Mouse (Mus musculus) left cerebral cortex, adult 2 months (tissue): ENCODE measurements around the gene Wipf3. TPM values are rescaled to one million over a fixed set of nuclear protein-coding genes. Genes with fewer than 3 reads are reported as not detected.
A peak's percentile ranks its signal among the peaks of the same experiment; 100 is the strongest.

Experiments
- DNase-seq, 2 experiments: peaks; one replicate each; pipeline ENCODE4 v3.0.0; 2021 to 2022; ENCODE audit warnings: low spot score in 2 of 2, mixed read lengths in 1 of 2; ENCODE audit errors: extremely low spot score in 1 of 2
- H3K27ac ChIP-seq: fragments of 200-600 bp; 2 replicates; pipeline ENCODE4 v1.8.1; 2022
- H3K4me3 ChIP-seq: fragments of 200-600 bp; 2 replicates; pipeline ENCODE4 v1.8.1; 2022
- CTCF ChIP-seq: fragments of 200-600 bp; IDR thresholded peaks from 2 replicates; pipeline ENCODE4 v1.8.1; 2022; ENCODE audit warnings: antibody characterized with exemption, mild to moderate bottlenecking, moderate library complexity
- intact Hi-C: fragments of 180-260 bp; cut with DNase I; formaldehyde crosslinking; loops from one replicate; pipeline ENCODE4 v1.15.1; 2025
- total RNA-seq, 2 experiments: library from RNA; stranded (reverse); gene quantifications; 2 replicates each; pipeline ENCODE4 v1.2.3; 2021

Gene Wipf3
- total RNA-seq, 2 experiments from 2014 or later = 92.3 to 108 TPM

- Histone ChIP-seq H3K27ac (no peak overlapping the region), H3K4me3 (no peak overlapping the region)
- DNase-seq = no peak
- TF ChIP-seq CTCF = no peak
- intact Hi-C loops = loop anchor here (5.0 to 10.0 kb wide), 2 partner anchors 264 to 727 kb away; no protein-coding TSS in a partner anchor
Measured at GRCm38 (mm10) chr6:54509264-54509663, 79.9 kb downstream of the Wipf3 start.

GRCm38 (mm10) chr6:54512256-54512655, 82.9 kb downstream of the Wipf3 start:
- no peak for TF ChIP-seq CTCF
- intact Hi-C loops = no loop called here

GRCm38 (mm10) chr6:54516512-54517134, 87.2 kb downstream of the Wipf3 start:
- TF ChIP-seq CTCF = no peak
- intact Hi-C loops = no loop called here

More at GRCm38 (mm10) chr6:54512256-54512655, 82.9 kb downstream of the Wipf3 start:
- DNase-seq = no peak
- H3K27ac ChIP-seq = no peak overlapping the region
- H3K4me3 ChIP-seq = no peak overlapping the region

GRCm38 (mm10) chr6:54518758-54519157, 89.4 kb downstream of the Wipf3 start:
- intact Hi-C loops = no loop called here
- no peak overlapping the region for H3K27ac ChIP-seq
- no peak for TF ChIP-seq CTCF
- H3K4me3 ChIP-seq = no peak overlapping the region
- DNase-seq = no peak

More at GRCm38 (mm10) chr6:54516512-54517134, 87.2 kb downstream of the Wipf3 start:
- no peak overlapping the region for H3K4me3 ChIP-seq
- no peak for DNase-seq
- H3K27ac ChIP-seq = no peak overlapping the region

- TF ChIP-seq CTCF = no peak
- Histone ChIP-seq H3K27ac (no peak overlapping the region), H3K4me3 (no peak overlapping the region)
- no peak for DNase-seq
- intact Hi-C loops = no loop called here
Measured at GRCm38 (mm10) chr6:54528666-54529065, 99.3 kb downstream of the Wipf3 start.

GRCm38 (mm10) chr6:54530182-54530581, 100.8 kb downstream of the Wipf3 start:
- no peak for DNase-seq
- H3K27ac ChIP-seq = no peak overlapping the region
- H3K4me3 ChIP-seq = no peak overlapping the region
- no peak for TF ChIP-seq CTCF
- intact Hi-C loops = no loop called here

- no peak overlapping the region for H3K4me3 ChIP-seq
- intact Hi-C loops = no loop called here
- no peak overlapping the region for H3K27ac ChIP-seq
- TF ChIP-seq CTCF = no peak
- peak in 1 of 2 experiments; percentile 41 for DNase-seq
Measured at GRCm38 (mm10) chr6:54531048-54531481, 101.7 kb downstream of the Wipf3 start.

- no peak for TF ChIP-seq CTCF
- DNase-seq = no peak
- Histone ChIP-seq H3K4me3 (no peak overlapping the region), H3K27ac (no peak overlapping the region)
- intact Hi-C loops = no loop called here
Measured at GRCm38 (mm10) chr6:54535485-54535884, 106.1 kb downstream of the Wipf3 start.

GRCm38 (mm10) chr6:54537053-54537452, 107.7 kb downstream of the Wipf3 start:
- Histone ChIP-seq H3K27ac (no peak overlapping the region), H3K4me3 (no peak overlapping the region)
- TF ChIP-seq CTCF = no peak
- DNase-seq = no peak
- intact Hi-C loops = no loop called here

- peak overlapping the region; percentile 32; the same call in 1 of the 2 replicates for H3K27ac ChIP-seq
- no peak overlapping the region for H3K4me3 ChIP-seq
- intact Hi-C loops = no loop called here
- no peak; the same call in 1 of the 2 replicates for TF ChIP-seq CTCF
- peak in 1 of 2 experiments; percentile 30 for DNase-seq
Measured at GRCm38 (mm10) chr6:54538773-54539173, 109.4 kb downstream of the Wipf3 start.

- no peak for DNase-seq
- intact Hi-C loops = no loop called here
- H3K27ac ChIP-seq = no peak overlapping the region; the same call in 1 of the 2 replicates
- no peak for TF ChIP-seq CTCF
- no peak overlapping the region for H3K4me3 ChIP-seq
Measured at GRCm38 (mm10) chr6:54539396-54539795, 110.0 kb downstream of the Wipf3 start.

- Histone ChIP-seq H3K27ac (no peak overlapping the region), H3K4me3 (no peak overlapping the region)
- intact Hi-C loops = no loop called here
- no peak for TF ChIP-seq CTCF
- no peak for DNase-seq
Measured at GRCm38 (mm10) chr6:54540252-54540887, 111.0 kb downstream of the Wipf3 start.
